Mouse (Mus musculus) inflammation-experienced regulatory T-cells, adult 6 months (primary cell): ENCODE measurements around the gene Abhd17c. TPM values are rescaled to one million over a fixed set of nuclear protein-coding genes. Genes with fewer than 3 reads are reported as not detected.

Experiments used
- ATAC-seq: one replicate; pipeline ENCODE4 v1.8.0; 2017
- polyA plus RNA-seq, 3 experiments: library from polyadenylated mRNA; unstranded; fragments of 100-300 nt; shearing (Covaris generic); gene quantifications; one replicate each; pipeline ENCODE4 v1.2.1; 2017

The Abhd17c gene
- polyA plus RNA-seq, 3 experiments from 2014 or later: 7.1 to 14.5 (median 10.9) TPM

- no peak for ATAC-seq
Measured at GRCm38 (mm10) chr7:84116621-84117542, 34.8 kb downstream of the Abhd17c start.

DNA sequence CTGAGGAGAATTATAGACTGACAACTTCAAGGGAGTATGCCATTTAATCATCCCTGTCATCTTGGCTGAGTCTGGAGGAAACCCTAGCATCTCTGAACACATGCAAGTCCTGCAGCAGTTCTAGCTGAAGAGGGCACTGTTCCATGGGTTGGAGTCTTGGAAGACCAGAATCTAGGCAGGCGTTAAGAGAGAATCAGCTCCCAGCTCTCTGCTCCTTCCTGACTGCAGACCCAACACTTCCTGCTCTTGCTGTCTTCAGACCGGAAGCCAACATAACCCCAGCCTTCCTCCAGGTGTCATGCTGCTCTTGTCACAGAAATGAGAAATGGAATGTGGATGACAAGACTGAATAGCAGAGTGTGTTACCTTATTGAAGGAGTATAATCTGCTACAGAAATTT lies 36.3 kb downstream of the Abhd17c start:
- ATAC-seq: peak; percentile 75

DNA sequence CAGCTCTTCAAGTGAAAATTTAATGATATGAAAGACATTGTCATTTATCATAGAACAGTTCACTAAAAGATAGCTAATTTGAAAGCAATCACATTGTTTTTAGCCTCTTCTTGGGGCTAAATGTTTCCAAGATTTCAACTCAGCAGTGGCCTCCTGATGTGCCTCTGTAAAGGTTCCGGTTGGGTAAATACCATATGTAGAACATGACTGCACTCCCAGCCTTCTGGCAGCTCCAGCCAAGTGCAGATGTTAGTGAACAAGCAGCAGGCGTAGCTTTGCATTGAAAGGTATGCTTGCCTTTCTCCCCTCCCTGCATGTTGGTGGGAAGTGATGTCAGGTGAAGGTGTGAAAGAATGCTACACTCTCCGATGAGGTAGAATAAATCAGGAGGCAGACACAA lies 36.9 kb downstream of the Abhd17c start:
- ATAC-seq: no peak

- no peak for ATAC-seq
Measured at GRCm38 (mm10) chr7:84113035-84113390, 38.7 kb downstream of the Abhd17c start.

DNA sequence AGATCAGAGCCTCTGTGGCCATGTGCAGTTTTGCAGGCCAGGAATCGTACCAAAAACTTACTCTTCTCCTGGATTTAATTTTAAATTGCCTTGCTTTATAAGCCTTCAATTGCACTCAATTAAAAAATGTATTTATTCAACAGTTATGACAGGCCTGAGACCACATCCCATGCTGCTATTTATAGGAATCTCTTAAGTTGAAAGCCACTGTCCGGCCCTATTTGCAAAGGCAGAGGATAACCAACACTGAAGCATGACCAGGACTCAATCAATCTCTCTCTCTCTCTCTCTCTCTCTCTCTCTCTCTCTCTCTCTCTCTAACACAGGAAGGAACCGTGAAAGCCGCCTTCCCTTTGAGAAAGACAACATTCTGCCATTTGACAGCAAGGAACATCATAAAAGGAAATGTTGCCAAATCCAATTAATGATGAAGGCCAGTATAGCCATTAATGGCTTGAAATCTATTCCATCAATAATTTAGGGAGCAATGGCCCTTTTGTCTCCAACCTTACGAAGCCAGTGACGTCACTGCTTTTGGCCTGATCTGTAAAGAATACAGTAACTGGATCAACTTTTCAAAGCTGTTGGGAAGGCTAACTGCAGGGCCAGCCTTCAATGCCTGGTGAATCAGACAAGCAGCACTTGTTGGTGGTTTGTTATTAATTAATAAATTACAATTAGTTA lies 39.2 kb downstream of the Abhd17c start:
- ATAC-seq: no peak

GRCm38 (mm10) chr7:84111716-84112350 lies 39.9 kb downstream of the Abhd17c start:
- no peak for ATAC-seq

DNA sequence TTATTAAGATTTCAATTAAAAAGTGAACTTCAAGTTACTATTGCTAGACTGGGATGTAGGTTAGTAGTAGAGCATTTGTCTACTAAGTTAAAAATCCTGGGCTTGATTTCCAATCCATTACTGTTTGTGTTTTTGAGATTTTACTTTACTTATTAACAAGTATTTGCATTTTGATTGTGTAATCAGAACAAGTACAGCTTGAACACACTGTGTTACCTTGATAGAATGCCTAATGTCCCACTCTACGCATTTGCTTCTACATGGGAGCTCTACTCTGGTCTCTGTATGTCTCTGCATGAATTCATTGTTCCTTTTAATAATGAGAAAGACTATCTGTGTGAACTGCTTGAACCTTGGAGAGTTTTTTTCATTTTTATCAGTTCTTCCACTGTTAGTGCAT lies 44.8 kb downstream of the Abhd17c start:
- no peak for ATAC-seq

- ATAC-seq: no peak
Measured at GRCm38 (mm10) chr7:84102589-84102988, 49.1 kb downstream of the Abhd17c start.

GRCm38 (mm10) chr7:84100672-84101071 lies 51.0 kb downstream of the Abhd17c start:
- no peak for ATAC-seq

DNA sequence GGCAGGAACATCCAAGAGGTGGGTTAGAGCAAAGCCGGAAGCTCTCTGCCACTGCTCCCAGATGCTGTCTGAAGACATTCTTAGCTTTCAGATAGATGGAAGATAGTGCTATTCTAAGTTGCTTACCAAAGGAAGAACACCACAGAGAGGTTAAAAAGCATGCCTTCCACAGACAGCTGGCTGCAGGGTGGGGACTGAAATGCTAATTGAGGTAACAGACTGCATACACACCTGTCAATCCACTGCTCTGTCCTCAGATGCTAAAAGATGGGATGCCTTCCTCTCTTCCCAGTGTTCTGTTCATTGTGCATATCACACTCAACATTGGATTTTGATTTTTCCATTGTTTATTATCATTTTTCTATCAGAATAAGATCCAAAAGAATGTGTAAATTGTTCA lies 53.6 kb downstream of the Abhd17c start:
- no peak for ATAC-seq

- no peak for ATAC-seq
Measured at GRCm38 (mm10) chr7:84096501-84096900, 55.2 kb downstream of the Abhd17c start.

DNA sequence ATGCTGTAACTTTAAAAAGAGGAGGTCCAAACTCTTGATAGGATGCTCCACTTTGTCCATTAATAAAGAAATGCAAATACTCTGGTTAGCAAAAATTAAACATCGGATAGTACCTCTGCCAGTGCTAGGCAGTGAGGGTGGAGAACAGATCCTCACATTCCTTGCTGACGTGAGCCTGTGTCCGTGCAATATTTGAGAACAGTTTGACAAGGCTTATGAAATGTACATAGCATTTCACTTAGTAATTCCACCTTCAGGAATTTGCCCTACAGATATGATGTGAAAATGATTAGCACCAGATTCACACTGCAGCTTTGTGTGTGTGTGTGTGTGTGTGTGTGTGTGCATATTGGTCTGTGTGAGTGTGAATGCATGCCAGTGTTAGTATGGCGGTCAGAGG lies 60.9 kb downstream of the Abhd17c start:
- no peak for ATAC-seq

DNA sequence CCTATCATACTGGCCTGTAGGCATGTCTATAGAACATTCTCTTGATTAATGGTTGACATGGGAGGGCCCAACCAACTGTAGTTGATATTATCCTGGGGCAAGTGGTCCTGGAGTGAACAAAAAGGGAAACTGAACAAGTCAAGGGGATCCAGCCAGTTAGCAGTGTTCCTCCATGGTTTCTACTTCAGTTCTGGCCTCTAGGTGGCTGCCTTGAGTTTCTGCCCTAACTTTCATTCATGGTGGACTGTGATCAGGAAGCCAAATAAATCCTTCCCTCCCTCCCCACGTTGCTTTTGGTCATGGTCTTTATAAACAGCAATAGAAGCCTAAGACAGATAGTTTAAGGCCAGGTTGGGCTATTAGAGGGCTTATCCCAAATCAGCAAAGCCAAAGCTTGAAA lies 61.9 kb downstream of the Abhd17c start:
- no peak for ATAC-seq

GRCm38 (mm10) chr7:84088971-84089370 lies 62.7 kb downstream of the Abhd17c start:
- ATAC-seq: no peak

DNA sequence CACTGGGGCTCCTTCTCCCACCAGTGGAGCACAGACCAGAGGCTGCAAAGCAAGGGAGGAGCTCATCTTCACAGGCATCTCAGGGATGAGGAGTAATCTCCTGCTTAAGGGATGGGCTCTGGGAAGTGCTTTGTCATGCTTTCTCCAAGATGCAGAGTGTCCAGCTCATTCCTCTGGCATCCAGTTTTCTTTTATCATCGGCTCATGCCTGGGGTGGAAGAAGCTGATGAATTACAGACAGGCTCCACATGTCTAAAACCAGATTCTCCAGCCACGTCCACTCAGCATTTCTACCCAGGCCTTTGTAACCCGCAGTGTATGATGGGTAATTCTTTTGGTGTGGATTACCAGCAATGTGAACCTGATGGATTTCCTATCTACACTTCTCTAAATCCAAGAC lies 63.5 kb downstream of the Abhd17c start:
- no peak for ATAC-seq

DNA sequence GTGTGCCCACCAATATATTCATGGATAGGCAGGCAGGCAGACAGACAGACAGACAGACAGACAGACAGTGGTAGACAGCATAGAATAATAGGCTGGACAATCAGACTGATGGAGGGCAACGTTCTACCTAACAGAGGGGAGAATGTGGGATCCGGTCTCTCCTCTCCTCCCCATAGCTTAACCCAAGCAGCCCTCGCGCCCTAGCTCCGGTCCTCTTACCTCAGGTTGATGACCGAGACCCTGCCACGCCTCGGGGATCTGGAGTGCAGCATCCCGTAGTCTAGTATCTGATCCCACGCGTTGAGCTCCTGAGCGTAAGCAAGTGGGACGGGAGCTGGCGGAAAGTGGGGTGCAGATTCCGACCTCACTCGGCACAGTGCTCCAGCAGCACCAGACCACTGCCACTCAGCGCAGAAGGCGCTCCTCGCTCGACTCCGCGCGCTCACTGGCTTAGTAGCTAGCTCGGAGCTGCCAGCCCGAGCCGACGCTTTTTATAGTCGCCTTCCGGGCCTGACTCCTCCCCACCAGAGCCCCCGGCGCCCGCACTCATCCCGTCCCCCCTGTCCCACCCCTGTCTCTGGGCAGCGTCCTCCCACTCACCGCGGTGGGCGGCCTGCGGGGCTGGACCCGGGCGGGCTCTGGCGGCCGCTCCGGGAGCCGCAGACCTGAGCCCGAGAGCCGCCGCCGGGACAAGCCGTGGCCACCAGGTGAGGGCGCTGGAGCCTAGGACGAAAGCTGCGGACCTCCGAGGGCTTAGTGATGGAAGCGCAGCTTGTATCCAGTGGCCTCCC lies 65.5 kb downstream of the Abhd17c start, which contains the start of gene Cemip:
Gene Cemip, minus strand, starts transcription at position 464 of the 791 bp plus-strand sequence.
- peak; percentile 60 for ATAC-seq

DNA sequence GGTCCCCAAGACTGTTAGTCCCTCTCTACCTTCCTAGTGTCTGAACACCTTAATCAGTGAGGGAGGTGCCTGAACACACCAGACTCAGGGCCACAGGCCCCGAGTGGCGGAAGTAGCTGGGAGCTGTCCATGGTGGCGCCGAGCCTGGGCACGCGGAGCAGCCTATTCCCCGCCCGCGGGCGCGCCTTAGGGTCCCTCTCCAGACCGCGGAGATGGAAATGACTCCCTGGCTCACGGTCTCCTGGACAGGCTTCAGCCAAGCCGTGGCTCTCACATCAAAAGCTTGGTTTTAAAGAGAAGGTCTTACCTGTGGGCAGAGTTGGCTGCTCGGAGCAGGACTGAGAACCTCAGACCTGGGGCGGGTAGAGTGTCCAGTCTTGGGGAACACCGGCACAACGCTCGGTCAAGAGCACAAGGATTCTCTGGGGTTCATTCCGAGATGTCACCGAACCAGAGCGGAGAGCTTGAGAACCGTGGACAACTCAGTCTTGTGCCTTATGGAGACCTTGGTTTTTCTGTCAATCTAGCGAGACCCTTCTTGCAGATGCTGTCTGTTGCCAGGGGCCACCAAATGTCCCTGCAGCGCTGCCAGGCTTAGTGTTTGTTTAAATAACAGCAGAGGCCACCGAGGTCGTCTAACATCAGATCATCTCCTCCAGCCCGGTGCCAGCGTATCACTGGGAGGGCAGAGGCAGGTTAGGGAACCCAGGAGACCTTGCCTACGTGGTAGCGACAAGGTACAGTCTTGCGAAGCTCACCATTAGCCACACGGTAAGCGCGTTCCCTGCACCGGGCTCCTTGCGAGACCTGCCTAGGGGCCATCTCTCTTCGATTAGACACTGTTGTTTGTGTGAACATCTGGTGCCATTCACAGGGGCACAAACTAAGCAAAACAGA lies 66.4 kb downstream of the Abhd17c start:
- ATAC-seq: no peak

GRCm38 (mm10) chr7:84077257-84078013 lies 74.3 kb downstream of the Abhd17c start:
- no peak for ATAC-seq

DNA sequence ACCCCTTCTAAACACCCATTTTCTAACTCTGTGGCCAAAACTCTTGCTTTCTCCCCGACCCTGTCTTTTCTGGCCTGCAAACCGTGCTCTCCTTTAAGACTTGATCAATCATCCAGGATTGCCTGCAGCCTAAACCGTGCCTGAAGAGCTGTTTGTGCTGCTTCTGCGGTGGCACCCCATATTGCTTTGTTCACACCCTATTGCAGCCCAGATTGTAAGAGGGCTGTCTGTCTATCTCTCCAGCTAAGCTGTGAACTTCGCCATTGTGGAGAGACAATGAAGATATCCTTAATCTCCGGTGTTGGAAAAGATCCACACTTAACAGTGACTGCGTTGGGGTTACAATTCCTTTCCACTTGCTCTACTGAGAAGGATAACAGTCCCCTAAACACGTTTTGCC lies 77.4 kb downstream of the Abhd17c start:
- ATAC-seq: no peak

DNA sequence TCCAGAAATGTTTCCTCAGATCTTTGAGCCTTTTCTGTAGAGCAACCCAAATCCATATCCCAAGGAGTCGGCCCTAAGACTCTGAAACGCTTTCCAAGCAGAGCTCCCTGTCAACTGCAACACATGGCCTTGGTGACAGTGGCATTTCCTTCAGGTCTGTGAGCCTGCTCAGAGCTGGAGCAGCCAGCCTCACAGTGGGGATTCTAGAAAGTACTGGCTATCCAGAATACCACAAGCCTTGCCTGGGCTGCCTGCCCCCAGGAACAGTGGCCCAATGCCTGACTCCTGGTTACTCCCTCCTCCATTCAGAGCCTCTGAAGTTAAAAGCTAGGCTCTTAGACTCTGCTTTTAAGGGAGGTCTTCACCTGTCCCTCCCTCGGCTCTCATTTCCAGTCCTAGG lies 77.8 kb downstream of the Abhd17c start:
- ATAC-seq: no peak

GRCm38 (mm10) chr7:84068931-84069330 lies 82.8 kb downstream of the Abhd17c start:
- no peak for ATAC-seq
